Mouse (Mus musculus): ENCODE results near the gene Fthl17e.
"Not testable (repeated sequence)": the region's sequence is repeated elsewhere in the genome, so short reads cannot be mapped to it uniquely, and the experiment has no call there.

Gene Fthl17e

DNA sequence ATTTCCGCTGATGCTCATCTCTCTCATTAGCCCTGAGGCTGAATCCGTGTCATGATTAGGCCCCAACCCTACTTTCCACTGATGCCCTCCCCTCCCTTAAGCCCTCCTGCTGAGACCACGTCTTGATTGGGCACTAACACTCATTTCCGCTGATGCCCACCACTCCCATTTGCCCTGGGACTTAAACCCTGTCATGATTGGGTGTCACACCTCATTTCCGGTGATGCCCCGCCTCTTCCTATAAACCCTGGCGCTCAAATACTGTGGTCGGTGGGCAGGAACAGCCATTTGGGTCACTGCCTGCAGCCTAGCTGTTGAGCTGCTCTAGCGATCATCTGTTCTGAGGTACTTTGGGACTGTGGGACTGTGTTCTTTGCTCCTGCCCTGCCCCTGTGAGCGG lies at the start of gene Fthl17e:
TSS of gene Fthl17e (plus strand) at position 301 of the 400 bp plus-strand sequence.
- not testable (repeated sequence) for H3K27me3 ChIP-seq (ENCODE audit: control insufficient read depth, insufficient read depth, low read length, poor library complexity, severe bottlenecking); H3K36me3 ChIP-seq (ENCODE audit: control insufficient read depth, insufficient read depth, low read length, poor library complexity, severe bottlenecking); DNase-seq (ENCODE audit: low read depth, low spot score)

GRCm38 (mm10) chrX:8986655-8987054 lies 46.6 kb upstream of the Fthl17e start, which contains the start of gene Fthl17d:
TSS of gene Fthl17d (minus strand) at chrX:8986755.
- not testable (repeated sequence) for H3K27me3 ChIP-seq (ENCODE audit: control insufficient read depth, insufficient read depth, low read length, poor library complexity, severe bottlenecking); DNase-seq (ENCODE audit: low read depth, low spot score); H3K36me3 ChIP-seq (ENCODE audit: control insufficient read depth, insufficient read depth, low read length, poor library complexity, severe bottlenecking)

GRCm38 (mm10) chrX:9016079-9016478 lies 17.2 kb upstream of the Fthl17e start:
- H3K27me3 ChIP-seq (ENCODE audit: control insufficient read depth, insufficient read depth, low read length, poor library complexity, severe bottlenecking) = no peaks in the 10 kb centered on the region
- no peak for DNase-seq (ENCODE audit: low read depth, low spot score)
- H3K36me3 ChIP-seq (ENCODE audit: control insufficient read depth, insufficient read depth, low read length, poor library complexity, severe bottlenecking) = no peaks in the 10 kb centered on the region

DNA sequence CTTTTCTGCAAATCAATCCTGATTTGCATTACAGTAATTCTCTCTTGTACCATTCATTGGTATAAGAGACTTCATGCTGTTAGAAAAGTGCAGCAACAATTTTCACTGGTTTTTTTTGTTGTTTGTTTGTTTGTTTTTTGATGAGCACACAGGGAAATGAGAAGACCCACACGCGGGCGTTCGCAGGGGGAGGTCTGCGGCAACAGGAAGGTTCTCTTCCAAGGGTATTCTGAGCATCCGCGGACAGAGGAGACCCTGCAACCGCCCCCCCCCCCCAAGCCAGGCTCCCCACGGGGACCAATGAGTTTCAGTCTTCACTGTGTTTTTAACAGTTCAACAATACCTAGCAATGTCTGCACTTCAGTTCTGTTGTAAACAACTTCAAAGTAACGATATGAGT lies 13.8 kb upstream of the Fthl17e start:
- no peak for DNase-seq (ENCODE audit: low read depth, low spot score)
- no peaks in the 10 kb centered on the region for H3K36me3 ChIP-seq (ENCODE audit: control insufficient read depth, insufficient read depth, low read length, poor library complexity, severe bottlenecking)
- no peaks in the 10 kb centered on the region for H3K27me3 ChIP-seq (ENCODE audit: control insufficient read depth, insufficient read depth, low read length, poor library complexity, severe bottlenecking)

DNA sequence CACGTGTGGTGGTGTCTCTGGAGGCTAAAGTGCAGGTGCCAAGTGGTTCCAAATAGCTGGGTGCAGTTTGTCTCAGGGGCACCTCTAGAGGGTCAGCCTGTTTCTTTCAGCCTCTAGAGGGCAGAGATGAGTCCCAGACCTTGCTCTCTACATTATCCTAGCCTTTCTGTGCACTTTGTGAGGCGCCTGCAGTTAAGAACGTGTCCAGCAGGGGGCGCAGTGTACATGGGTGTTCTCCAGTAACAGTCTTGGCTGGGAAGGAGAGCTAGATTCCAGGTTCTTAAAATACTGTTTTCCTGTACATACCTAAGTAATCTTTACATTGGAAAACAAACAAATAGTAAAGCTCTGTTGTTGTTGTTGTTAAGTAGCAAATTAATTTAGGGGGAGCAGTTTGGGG lies 8.3 kb downstream of the Fthl17e start:
- not testable (repeated sequence) for H3K36me3 ChIP-seq (ENCODE audit: control insufficient read depth, insufficient read depth, low read length, poor library complexity, severe bottlenecking); DNase-seq (ENCODE audit: low read depth, low spot score); H3K27me3 ChIP-seq (ENCODE audit: control insufficient read depth, insufficient read depth, low read length, poor library complexity, severe bottlenecking)

GRCm38 (mm10) chrX:9060952-9061351 lies 27.7 kb downstream of the Fthl17e start:
- peak; percentile 0 for DNase-seq (ENCODE audit: low read depth, low spot score)
- H3K27me3 ChIP-seq (ENCODE audit: control insufficient read depth, insufficient read depth, low read length, poor library complexity, severe bottlenecking); H3K36me3 ChIP-seq (ENCODE audit: control insufficient read depth, insufficient read depth, low read length, poor library complexity, severe bottlenecking): not testable (repeated sequence)

- Histone ChIP-seq H3K36me3 (ENCODE audit: control insufficient read depth, insufficient read depth, low read length, poor library complexity, severe bottlenecking) (no peaks in the 10 kb centered on the region), H3K27me3 (ENCODE audit: control insufficient read depth, insufficient read depth, low read length, poor library complexity, severe bottlenecking) (no peaks in the 10 kb centered on the region)
- no peak for DNase-seq (ENCODE audit: low read depth, low spot score)
Measured at GRCm38 (mm10) chrX:9062101-9062500, 28.8 kb downstream of the Fthl17e start.

- H3K27me3 ChIP-seq (ENCODE audit: control insufficient read depth, insufficient read depth, low read length, poor library complexity, severe bottlenecking); H3K36me3 ChIP-seq (ENCODE audit: control insufficient read depth, insufficient read depth, low read length, poor library complexity, severe bottlenecking); DNase-seq (ENCODE audit: low read depth, low spot score): not testable (repeated sequence)
Measured at GRCm38 (mm10) chrX:9062715-9063114, 29.4 kb downstream of the Fthl17e start, which contains the start of gene Fthl17f. TSS of gene Fthl17f (plus strand) at chrX:9063015.

- not testable (repeated sequence) for H3K36me3 ChIP-seq (ENCODE audit: control insufficient read depth, insufficient read depth, low read length, poor library complexity, severe bottlenecking); H3K27me3 ChIP-seq (ENCODE audit: control insufficient read depth, insufficient read depth, low read length, poor library complexity, severe bottlenecking)
- DNase-seq (ENCODE audit: low read depth, low spot score) = peak; percentile 22
Measured at GRCm38 (mm10) chrX:9077699-9078098, 44.4 kb downstream of the Fthl17e start.

All from splenic B cell, adult 2 months (primary cell).